Mouse (Mus musculus) retina, embryonic 14.5 days (tissue): ENCODE results near the gene Bend5.
A peak's percentile ranks its signal among the peaks of the same experiment; 100 is the strongest.

Experiments
- DNase-seq: peaks from one replicate; pipeline ENCODE4 v3.0.0-alpha.2; 2015; ENCODE audit warnings: low spot score

Gene Bend5

GRCm38 (mm10) chr4:111486187-111486586 lies 71.4 kb downstream of the Bend5 start:
- no peak for DNase-seq

- no peak for DNase-seq
Measured at GRCm38 (mm10) chr4:111487233-111487843, 72.5 kb downstream of the Bend5 start.

GRCm38 (mm10) chr4:111493750-111494404 lies 79.1 kb downstream of the Bend5 start:
- DNase-seq = no peak

DNA sequence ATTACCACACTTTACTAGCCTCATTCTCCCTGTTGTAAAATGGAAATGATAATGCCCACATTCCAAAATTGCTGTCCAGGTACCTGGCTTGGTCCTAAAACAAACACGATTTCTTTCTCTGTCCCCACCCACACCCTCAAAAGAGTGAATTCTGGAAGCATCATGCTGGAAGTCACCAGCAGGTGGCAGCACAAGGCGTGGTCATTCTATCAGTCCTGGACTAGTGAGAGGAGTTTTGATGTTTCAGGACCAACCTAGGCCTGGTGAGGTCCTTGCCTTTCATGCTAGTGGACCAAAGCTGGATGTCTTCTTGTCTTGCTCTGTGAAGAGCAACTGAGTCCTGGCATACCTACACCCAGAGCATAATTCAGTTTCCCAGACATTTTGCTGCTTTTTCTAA lies 81.1 kb downstream of the Bend5 start:
- peak; percentile 83 for DNase-seq

DNA sequence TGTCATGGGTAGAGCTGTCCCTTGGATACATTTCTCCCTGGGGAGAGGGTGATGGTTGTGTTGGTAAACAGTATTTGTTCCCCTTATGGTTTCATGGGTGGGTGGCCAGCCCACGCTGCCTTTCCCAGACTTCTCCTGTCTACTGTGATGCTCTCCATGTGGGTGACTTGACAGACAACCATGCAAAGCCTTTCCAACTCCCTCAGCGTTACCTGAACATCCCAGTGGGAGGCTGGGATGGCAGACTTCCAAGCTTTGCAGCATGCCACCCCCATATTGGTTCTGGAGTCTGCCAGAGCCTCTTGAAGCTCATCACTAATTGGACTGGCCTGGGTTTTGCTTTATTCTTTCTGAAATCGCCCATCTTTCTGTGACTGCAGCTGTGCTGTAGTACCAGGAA lies 83.9 kb downstream of the Bend5 start:
- DNase-seq = no peak

- no peak for DNase-seq
Measured at GRCm38 (mm10) chr4:111501441-111501840, 86.6 kb downstream of the Bend5 start.

GRCm38 (mm10) chr4:111502965-111503727 lies 88.3 kb downstream of the Bend5 start:
- no peak for DNase-seq

DNA sequence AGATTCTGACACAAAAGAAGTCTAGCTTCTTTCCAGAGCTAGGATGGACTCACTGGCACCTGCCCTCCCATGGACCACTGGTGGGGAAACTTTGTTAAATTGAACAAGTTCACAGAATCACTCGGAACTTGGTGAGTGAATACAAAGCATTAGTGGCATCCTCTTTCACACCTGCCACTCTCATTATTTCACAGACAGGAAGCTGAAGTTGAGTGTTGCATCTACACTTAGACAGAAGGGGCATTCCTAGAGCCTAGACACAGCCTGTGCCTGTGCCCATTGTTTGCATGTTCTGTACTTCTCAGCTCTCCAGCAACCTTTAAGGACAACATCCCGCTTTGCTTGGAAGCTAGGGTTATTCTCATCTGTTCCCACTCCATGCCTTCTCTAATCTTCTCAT lies 90.1 kb downstream of the Bend5 start:
- DNase-seq = no peak
